Mouse (Mus musculus) lung, adult 2 months (tissue): ENCODE data around the gene Cwc25. TPM values are rescaled to one million over a fixed set of nuclear protein-coding genes. Genes with fewer than 3 reads are reported as not detected.

Experiments used
- DNase-seq: peaks from one replicate; pipeline ENCODE4 v3.0.0; 2022
- H3K4me1 ChIP-seq: fragments of 200-500 bp; 2 replicates; pipeline ENCODE4 v1.6.1; 2011; ENCODE audit warnings: low read length; ENCODE audit not compliant: control insufficient read depth, insufficient read depth
- H3K4me3 ChIP-seq: fragments of 200-500 bp; replicated peaks from 2 replicates; pipeline ENCODE3; 2011; ENCODE audit warnings: low read depth, mild to moderate bottlenecking, control low read depth, low read length; ENCODE audit errors: extremely low read depth
- CTCF ChIP-seq: fragments of 200-500 bp; IDR thresholded peaks from 2 replicates; pipeline ENCODE4 v1.5.1; 2011; ENCODE audit warnings: mild to moderate bottlenecking, low read length, control low read depth; ENCODE audit not compliant: insufficient read depth
- POLR2A ChIP-seq: fragments of 200-500 bp; IDR thresholded peaks from 2 replicates; pipeline ENCODE4 v1.6.1; 2011; ENCODE audit warnings: low read depth, mild to moderate bottlenecking, control low read depth, low read length, borderline replicate concordance; ENCODE audit errors: extremely low read depth
- WGBS: fragments of 180-500 bp; shearing (Covaris S2); methylation state at CpG from one replicate; pipeline ENCODE4 v1.1.7; 2018; 5-methylcytosine and 5-hydroxymethylcytosine counted together
- polyA plus RNA-seq: library from polyadenylated mRNA; depleted of rRNA; stranded (reverse); fragments of >200 nt; gene quantifications from 2 replicates; pipeline ENCODE4 v1.2.3, GENCODE M21; 2012

Gene Cwc25
- polyA plus RNA-seq, 1 experiment: 11.6 TPM

- TF ChIP-seq POLR2A: no peak
- no peak for TF ChIP-seq CTCF
- Histone ChIP-seq H3K4me3 (no peak overlapping the region), H3K4me1 (peaks cover 35% of the 10 kb centered on the region)
- WGBS: 43% methylated on average over 6 of the region's 6 CpGs
- DNase-seq: no peak
Measured at GRCm38 (mm10) chr11:97802495-97802894, 36.1 kb upstream of the Cwc25 start.

- WGBS: 13% methylated on average over 1 of the region's 1 CpGs
- Histone ChIP-seq H3K4me1 (peaks cover 35% of the 10 kb centered on the region), H3K4me3 (no peak overlapping the region)
- DNase-seq: no peak
- TF ChIP-seq CTCF: no peak
- no peak for TF ChIP-seq POLR2A
Measured at GRCm38 (mm10) chr11:97802194-97802470, 35.8 kb upstream of the Cwc25 start.

- H3K4me1 ChIP-seq: peaks cover 35% of the 10 kb centered on the region
- H3K4me3 ChIP-seq: peak overlapping the region; percentile 11
- no peak for TF ChIP-seq CTCF
- no peak for TF ChIP-seq POLR2A
- peak; percentile 55 for DNase-seq
- 24% methylated on average over 8 of the region's 8 CpGs for WGBS
Measured at GRCm38 (mm10) chr11:97801409-97802193, 35.2 kb upstream of the Cwc25 start.

- WGBS: 3% methylated on average over 17 of the region's 17 CpGs
- peaks cover 28% of the 10 kb centered on the region for H3K4me1 ChIP-seq
- peak overlapping the region; percentile 99 for H3K4me3 ChIP-seq
- TF ChIP-seq CTCF (no peak), POLR2A (no peak)
- peak; percentile 44 for DNase-seq
Measured at GRCm38 (mm10) chr11:97800691-97801408, 34.5 kb upstream of the Cwc25 start.

GRCm38 (mm10) chr11:97799994-97800690 is 33.8 kb upstream of the Cwc25 start:
- no peak for DNase-seq
- 0% methylated on average over 33 of the region's 43 CpGs for WGBS
- Histone ChIP-seq H3K4me1 (peaks cover 21% of the 10 kb centered on the region), H3K4me3 (peak overlapping the region; percentile 99)
- TF ChIP-seq CTCF: no peak
- peak; percentile 71; the same call in 1 of the 2 replicates for TF ChIP-seq POLR2A

DNA sequence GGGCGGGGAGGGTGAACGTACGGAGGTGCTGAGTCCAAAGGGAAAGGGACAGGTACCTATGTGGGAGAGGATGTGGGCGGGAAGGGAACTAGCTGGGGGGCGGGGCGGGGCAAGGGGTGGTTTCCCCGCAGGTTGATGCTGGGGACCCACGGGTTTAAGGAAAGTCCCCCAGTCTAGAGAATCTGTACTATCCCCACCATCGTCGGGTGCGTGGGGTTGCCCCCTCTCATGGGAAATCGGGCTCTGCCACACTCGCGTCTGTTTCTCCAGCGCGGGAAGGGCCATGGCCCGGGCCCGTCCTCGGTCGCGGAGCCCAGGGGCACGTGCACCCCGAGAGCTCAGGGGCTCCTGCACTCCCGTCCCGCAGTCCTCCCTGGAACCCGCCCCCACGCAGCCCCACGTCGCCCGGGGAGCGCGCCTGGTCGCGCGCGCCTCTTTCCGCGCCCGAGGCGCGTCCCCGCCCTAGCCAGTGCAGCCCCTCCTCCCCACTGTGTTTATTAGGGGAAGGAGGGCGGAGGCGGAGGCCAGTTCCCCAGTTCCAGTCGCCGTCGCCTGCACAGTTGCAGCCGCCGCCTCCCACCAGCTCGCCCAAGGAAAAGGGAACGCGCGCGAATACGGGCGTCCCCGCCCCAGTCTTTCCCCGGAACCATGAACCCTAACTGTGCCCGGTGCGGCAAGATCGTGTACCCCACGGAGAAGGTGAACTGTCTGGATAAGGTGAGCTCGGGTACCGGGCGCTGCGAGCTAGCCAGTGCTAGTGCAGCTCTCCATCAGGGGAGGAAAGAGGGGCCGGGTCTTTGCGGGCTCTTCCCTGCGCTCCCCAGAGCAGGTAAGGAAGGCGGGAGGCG is 33.0 kb upstream of the Cwc25 start:
- peak overlapping the region; percentile 99 for H3K4me3 ChIP-seq
- TF ChIP-seq POLR2A (peak; percentile 89), CTCF (no peak)
- WGBS: under 1% methylated on average over 62 of the region's 71 CpGs
- peaks cover 16% of the 10 kb centered on the region for H3K4me1 ChIP-seq
- peak; percentile 89 for DNase-seq

DNA sequence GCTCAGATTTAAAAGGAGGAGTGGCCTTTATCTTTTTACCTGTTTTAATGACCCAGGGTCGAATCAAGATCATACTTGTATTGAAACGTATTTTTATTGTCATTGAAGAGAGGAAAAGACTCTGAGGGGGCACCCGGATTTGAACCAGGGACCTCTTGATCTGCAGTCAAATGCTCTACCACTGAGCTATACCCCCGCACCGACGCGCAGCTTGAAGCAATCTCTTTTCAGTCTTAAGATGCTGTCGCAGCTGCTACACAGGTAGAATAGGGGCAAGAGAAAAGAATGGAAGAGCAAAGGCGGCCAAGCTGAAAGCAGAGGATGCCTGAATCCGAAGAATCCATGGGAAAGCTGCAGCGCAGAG is 32.4 kb upstream of the Cwc25 start, which contains the start of gene Lasp1:
Lasp1 (plus strand) TSS at position 219 of the 364 bp plus-strand sequence.
- TF ChIP-seq CTCF (no peak), POLR2A (no peak)
- peaks cover 11% of the 10 kb centered on the region for H3K4me1 ChIP-seq
- peak within 1 kb of the TSS; percentile 99 for H3K4me3 ChIP-seq
- 2% methylated on average over 11 of the region's 11 CpGs for WGBS
- DNase-seq: peak; percentile 88

DNA sequence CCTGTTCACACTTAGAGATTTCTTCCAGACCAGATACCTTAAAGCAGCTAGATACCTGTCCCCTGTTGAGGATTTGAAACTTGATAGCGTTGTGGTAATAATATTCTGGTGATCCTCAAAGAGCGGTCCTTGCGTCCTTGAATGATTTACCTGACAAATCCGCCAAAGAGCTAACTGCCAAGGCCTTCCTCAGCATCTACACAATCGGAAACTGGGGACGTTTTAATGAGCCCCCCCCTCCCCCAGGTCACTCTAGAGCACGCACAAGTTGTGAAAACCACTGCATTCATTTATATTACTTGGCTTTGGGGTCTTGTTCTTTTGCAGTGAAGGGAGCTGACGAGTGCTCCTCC is 31.7 kb upstream of the Cwc25 start:
- Histone ChIP-seq H3K4me1 (peaks cover 8% of the 10 kb centered on the region; the same call in 1 of the 2 replicates), H3K4me3 (no peak overlapping the region)
- TF ChIP-seq POLR2A (no peak), CTCF (no peak)
- DNase-seq: no peak
- WGBS: 64% methylated on average over 8 of the region's 8 CpGs

GRCm38 (mm10) chr11:97797369-97798082 is 31.2 kb upstream of the Cwc25 start:
- H3K4me3 ChIP-seq: no peak overlapping the region
- no peak for TF ChIP-seq POLR2A
- TF ChIP-seq CTCF: no peak
- DNase-seq: no peak
- peaks cover 8% of the 10 kb centered on the region; the same call in 1 of the 2 replicates for H3K4me1 ChIP-seq
- WGBS: 69% methylated on average over 15 of the region's 15 CpGs
